Mouse (Mus musculus) lung, adult 2 months (tissue): ENCODE results near the gene Wnk2.

Experiments used
- CTCF ChIP-seq: fragments of 200-500 bp; IDR thresholded peaks from 2 replicates; pipeline ENCODE4 v1.5.1; 2011; ENCODE audit warnings: mild to moderate bottlenecking, low read length, control low read depth; ENCODE audit not compliant: insufficient read depth
- POLR2A ChIP-seq: fragments of 200-500 bp; IDR thresholded peaks from 2 replicates; pipeline ENCODE4 v1.6.1; 2011; ENCODE audit warnings: low read depth, mild to moderate bottlenecking, control low read depth, low read length, borderline replicate concordance; ENCODE audit errors: extremely low read depth

- no peak for TF ChIP-seq POLR2A
- no peak for TF ChIP-seq CTCF
Measured at GRCm38 (mm10) chr13:49028757-49029539, 118.9 kb downstream of the Wnk2 start.
